Mouse (Mus musculus) c-Kit-negative CD71-positive TER-119-positive erythroid progenitor cells, embryonic 14.5 days (primary cell): ENCODE measurements around the gene 6330403K07Rik.

Experiments used
- DNase-seq: peaks from one replicate; pipeline ENCODE4 v3.0.0-alpha.2; 2013; ENCODE audit warnings: low read depth, low spot score

The 6330403K07Rik gene

GRCm38 (mm10) chr11:71033163-71033761 is at the start of gene 6330403K07Rik:
Gene 6330403K07Rik, minus strand, starts transcription at chr11:71033513.
- DNase-seq, result no peak

GRCm38 (mm10) chr11:71076342-71076741 is 43.0 kb upstream of the 6330403K07Rik start:
- no peak for DNase-seq

GRCm38 (mm10) chr11:71052554-71052953 is 19.2 kb upstream of the 6330403K07Rik start:
- DNase-seq, result no peak

- DNase-seq, result no peak
These were observed 6.4 kb upstream of the 6330403K07Rik start for GRCm38 (mm10) chr11:71039526-71040298.

GRCm38 (mm10) chr11:71032491-71033162 is 686 bp downstream of the 6330403K07Rik start:
- DNase-seq, result no peak

- no peak for DNase-seq
These were observed 1.2 kb downstream of the 6330403K07Rik start for GRCm38 (mm10) chr11:71032070-71032469.

- DNase-seq, result no peak
These were observed 3.8 kb downstream of the 6330403K07Rik start for GRCm38 (mm10) chr11:71029403-71030118.

- DNase-seq, result no peak
These were observed 5.0 kb downstream of the 6330403K07Rik start for GRCm38 (mm10) chr11:71028280-71028679.

GRCm38 (mm10) chr11:71019201-71020068 is 13.9 kb downstream of the 6330403K07Rik start, which contains the start of the genes Mis12 and Derl2:
Gene Mis12, plus strand, starts transcription at chr11:71019611.
Gene Derl2, minus strand, starts transcription at chr11:71019841.
- peak; percentile 97 for DNase-seq

GRCm38 (mm10) chr11:71018416-71019200 is 14.7 kb downstream of the 6330403K07Rik start:
- DNase-seq, result no peak

- DNase-seq, result no peak
These were observed 16.3 kb downstream of the 6330403K07Rik start for GRCm38 (mm10) chr11:71017051-71017450.

- DNase-seq, result no peak
These were observed 20.6 kb downstream of the 6330403K07Rik start for GRCm38 (mm10) chr11:71012743-71013142.

- no peak for DNase-seq
These were observed 25.0 kb downstream of the 6330403K07Rik start for GRCm38 (mm10) chr11:71008321-71008720.

GRCm38 (mm10) chr11:71007831-71008230 is 25.5 kb downstream of the 6330403K07Rik start:
- DNase-seq, result no peak

- no peak for DNase-seq
These were observed 26.3 kb downstream of the 6330403K07Rik start for GRCm38 (mm10) chr11:71007026-71007425.

GRCm38 (mm10) chr11:71005046-71005445 is 28.3 kb downstream of the 6330403K07Rik start:
- no peak for DNase-seq

- peak; percentile 89 for DNase-seq
These were observed 29.0 kb downstream of the 6330403K07Rik start, which contains the start of gene Dhx33 for GRCm38 (mm10) chr11:71004316-71004773. Gene Dhx33, minus strand, starts transcription at chr11:71004437.

GRCm38 (mm10) chr11:71003611-71004315 is 29.6 kb downstream of the 6330403K07Rik start:
- peak; percentile 36 for DNase-seq

GRCm38 (mm10) chr11:71001167-71001566 is 32.1 kb downstream of the 6330403K07Rik start:
- DNase-seq, result no peak
